Mouse (Mus musculus) hindbrain, embryonic 13.5 days (tissue): ENCODE data around the gene Tex30. TPM values are rescaled to one million over a fixed set of nuclear protein-coding genes. Genes with fewer than 3 reads are reported as not detected.
"Not testable (repeated sequence)": the region's sequence is repeated elsewhere in the genome, so short reads cannot be mapped to it uniquely, and the experiment has no call there.

Source experiments
- ATAC-seq: fragments of 200-750 bp; cut with Nextera tagmentation; 2 replicates; pipeline ENCODE4 v1.8.0; 2017; ENCODE audit warnings: moderate TSS enrichment; ENCODE audit not compliant: low FRiP score
- H3K27ac ChIP-seq: fragments of 300-500 bp; sonication (generic); 2 replicates; pipeline ENCODE4 v1.5.1; 2015; ENCODE audit warnings: inconsistent platforms, mild to moderate bottlenecking, moderate library complexity
- H3K27me3 ChIP-seq: fragments of 300-500 bp; sonication (generic); 2 replicates; pipeline ENCODE4 v1.6.1; 2015; ENCODE audit warnings: mild to moderate bottlenecking, inconsistent platforms
- H3K36me3 ChIP-seq: fragments of 300-500 bp; sonication (generic); 2 replicates; pipeline ENCODE4 v1.6.1; 2015; ENCODE audit warnings: mild to moderate bottlenecking, inconsistent platforms
- H3K4me1 ChIP-seq: fragments of 300-500 bp; sonication (generic); replicated peaks from 2 replicates; pipeline ENCODE4 v1.6.1; 2015; ENCODE audit warnings: inconsistent platforms
- H3K4me2 ChIP-seq: fragments of 300-500 bp; sonication (generic); 2 replicates; pipeline ENCODE4 v1.6.1; 2015; ENCODE audit warnings: inconsistent platforms, mild to moderate bottlenecking, moderate library complexity
- H3K4me3 ChIP-seq: fragments of 300-500 bp; sonication (generic); 2 replicates; pipeline ENCODE4 v1.5.1; 2015; ENCODE audit warnings: mild to moderate bottlenecking, inconsistent platforms
- H3K9ac ChIP-seq: fragments of 300-500 bp; sonication (generic); 2 replicates; pipeline ENCODE4 v1.6.1; 2015; ENCODE audit warnings: mild to moderate bottlenecking, inconsistent platforms
- H3K9me3 ChIP-seq: fragments of 300-500 bp; sonication (generic); 2 replicates; pipeline ENCODE4 v1.6.1; 2016; ENCODE audit warnings: inconsistent platforms
- WGBS: fragments of 180-500 bp; shearing (Covaris S2); methylation state at CpG from one replicate; pipeline ENCODE4 v1.1.7; 2015; 5-methylcytosine and 5-hydroxymethylcytosine counted together
- polyA plus RNA-seq: library from polyadenylated mRNA; unstranded; fragments of >200 nt; fragmentation: Nextera tagmentation; extraction: Ambion mirVana; gene quantifications from 2 replicates; pipeline ENCODE4 v1.2.1, GENCODE M21; 2015

The Tex30 gene
- polyA plus RNA-seq, 1 experiment from 2014 or later: 51.7 TPM

DNA sequence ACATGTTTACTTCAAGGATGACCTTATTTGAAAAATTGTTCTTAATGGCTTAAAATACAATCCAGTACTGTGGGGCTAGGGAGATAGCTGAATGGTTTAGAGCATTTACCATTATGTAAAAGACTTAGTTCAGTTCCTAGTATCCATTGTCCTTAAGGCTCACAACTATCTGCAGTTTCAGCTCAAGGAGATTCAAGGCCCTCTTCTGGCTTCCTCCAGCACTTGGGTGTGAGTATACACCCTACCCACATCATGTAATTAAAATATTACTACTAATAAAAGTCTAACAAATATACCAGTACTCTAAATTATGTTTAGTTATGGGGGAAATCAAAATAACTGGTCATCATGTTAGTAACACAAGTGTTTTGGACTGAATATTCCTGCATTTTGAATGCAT, 15.3 kb upstream of the Tex30 start:
- no peaks in the 10 kb centered on the region for H3K9me3 ChIP-seq
- H3K4me1 ChIP-seq: peaks cover 28% of the 10 kb centered on the region
- H3K9ac ChIP-seq: no peak overlapping the region
- H3K36me3 ChIP-seq: peaks cover 22% of the 10 kb centered on the region
- no peak for ATAC-seq
- H3K27ac ChIP-seq: no peak overlapping the region
- peak overlapping the region; percentile 83 for H3K4me2 ChIP-seq
- peak overlapping the region; percentile 22 for H3K4me3 ChIP-seq
- no peaks in the 10 kb centered on the region for H3K27me3 ChIP-seq

GRCm38 (mm10) chr1:44102939-44103338, 698 bp upstream of the Tex30 start:
- Histone ChIP-seq H3K36me3 (peaks cover 15% of the 10 kb centered on the region), H3K27ac (no peak overlapping the region), H3K9me3 (no peaks in the 10 kb centered on the region), H3K4me2 (peak overlapping the region; percentile 71), H3K4me1 (peaks cover 12% of the 10 kb centered on the region), H3K9ac (peak overlapping the region; percentile 77; the same call in 1 of the 2 replicates), H3K27me3 (no peaks in the 10 kb centered on the region), H3K4me3 (peak overlapping the region; percentile 82)
- ATAC-seq: no peak
- 12% methylated on average over 5 of the region's 5 CpGs for WGBS

DNA sequence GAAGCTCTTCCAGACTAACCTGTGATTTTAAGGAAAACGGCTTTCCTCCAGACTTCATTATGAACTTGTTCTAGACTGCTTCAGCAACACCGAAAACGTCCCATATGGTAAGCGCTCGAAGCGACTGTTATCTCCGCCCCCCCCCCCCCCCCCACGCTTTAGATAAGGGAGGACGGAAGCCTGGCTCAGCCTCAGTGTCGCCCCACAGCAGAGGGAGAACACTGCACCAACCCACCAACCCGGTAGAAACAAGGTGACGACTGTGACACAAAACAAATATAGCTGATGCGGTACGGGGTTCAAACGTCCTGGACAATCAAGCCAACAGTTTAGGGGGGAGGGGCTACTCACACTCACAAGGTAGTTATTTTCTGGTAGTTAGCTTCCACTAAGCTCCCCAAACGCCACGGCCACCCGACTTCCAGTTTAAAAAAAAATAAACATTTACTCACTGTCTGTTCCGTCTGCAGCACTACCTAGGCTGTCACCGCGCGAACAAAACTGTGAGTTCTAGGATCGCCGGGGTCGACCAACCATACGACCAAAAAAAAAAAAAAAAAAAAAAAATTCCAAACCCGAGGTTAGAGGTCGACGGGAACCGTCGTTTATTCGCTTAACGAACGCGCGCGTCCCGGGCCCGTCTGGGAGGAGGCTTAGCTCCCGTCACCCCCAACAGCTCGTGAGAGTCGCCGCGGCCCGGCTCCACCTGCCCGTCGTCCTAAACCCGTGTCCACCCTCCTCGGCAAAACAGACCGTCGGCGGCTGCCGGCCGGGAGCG, 604 bp downstream of the Tex30 start:
- Histone ChIP-seq H3K4me1 (peaks cover 12% of the 10 kb centered on the region), H3K36me3 (peaks cover 20% of the 10 kb centered on the region), H3K27me3 (no peaks in the 10 kb centered on the region), H3K9ac (peak overlapping the region; percentile 77), H3K4me3 (peak overlapping the region; percentile 82), H3K4me2 (peak overlapping the region; percentile 71), H3K27ac (peak overlapping the region; percentile 91), H3K9me3 (no peaks in the 10 kb centered on the region)
- ATAC-seq: peak; percentile 87
- under 1% methylated on average over 55 of the region's 55 CpGs for WGBS

- WGBS: 0% methylated on average over 1 of the region's 1 CpGs
- no peaks in the 10 kb centered on the region for H3K9me3 ChIP-seq
- no peak overlapping the region for H3K27ac ChIP-seq
- H3K4me2 ChIP-seq: no peak overlapping the region
- H3K9ac ChIP-seq: no peak overlapping the region
- H3K4me1 ChIP-seq: no peaks in the 10 kb centered on the region
- H3K4me3 ChIP-seq: no peak overlapping the region
- H3K27me3 ChIP-seq: no peaks in the 10 kb centered on the region
- no peaks in the 10 kb centered on the region for H3K36me3 ChIP-seq
- ATAC-seq: no peak
Observed at GRCm38 (mm10) chr1:44064625-44065024, 37.6 kb downstream of the Tex30 start.

DNA sequence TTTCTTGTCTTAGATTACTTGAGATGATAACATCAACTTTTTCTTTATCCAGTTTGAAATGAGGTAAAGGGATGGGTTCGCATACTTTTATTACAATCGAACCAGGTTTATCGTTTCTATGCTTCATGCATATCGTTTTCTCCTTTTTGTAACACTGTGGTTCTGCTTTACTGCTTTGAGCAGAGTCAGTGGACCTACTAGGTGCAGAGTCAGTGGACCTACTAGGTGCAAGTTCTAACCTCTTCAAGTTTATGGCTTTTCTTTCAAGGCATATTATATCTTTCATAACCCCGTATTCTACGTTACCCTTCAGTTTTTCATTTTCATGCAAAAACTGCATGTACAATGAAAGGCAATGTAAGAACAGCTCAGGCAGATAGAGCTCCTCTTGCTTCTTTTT, 38.8 kb downstream of the Tex30 start:
- no peak for ATAC-seq
- Histone ChIP-seq H3K4me3 (no peak overlapping the region), H3K4me2 (no peak overlapping the region), H3K9me3 (no peaks in the 10 kb centered on the region), H3K27me3 (no peaks in the 10 kb centered on the region), H3K9ac (no peak overlapping the region), H3K4me1 (no peaks in the 10 kb centered on the region), H3K27ac (no peak overlapping the region), H3K36me3 (no peaks in the 10 kb centered on the region)
- 93% methylated on average over 6 of the region's 6 CpGs for WGBS

DNA sequence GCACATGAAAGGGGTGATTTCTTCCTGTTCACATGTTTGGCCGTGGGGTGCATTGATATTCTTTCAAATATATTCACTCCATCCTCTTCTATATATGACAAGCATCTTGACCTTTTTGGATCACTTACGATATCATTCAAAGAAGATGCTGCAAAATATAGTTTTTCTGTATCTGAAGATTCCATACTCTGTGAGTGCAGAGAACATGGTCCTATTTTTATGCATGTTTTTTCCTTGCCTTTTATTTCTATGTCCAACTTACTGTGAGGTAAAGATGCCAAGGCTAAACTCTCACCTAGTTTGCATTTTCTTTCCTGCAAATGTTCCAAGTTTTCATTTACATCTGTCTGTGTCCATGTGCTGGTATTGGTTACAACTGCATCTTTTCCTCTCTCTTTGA, 40.4 kb downstream of the Tex30 start, which contains the start of gene Gm8251:
Gene Gm8251, minus strand, starts transcription at position 101 of the 400 bp plus-strand sequence.
- no peak within 1 kb of the TSS for H3K9ac ChIP-seq
- WGBS: 94% methylated on average over 2 of the region's 2 CpGs
- ATAC-seq: no peak

DNA sequence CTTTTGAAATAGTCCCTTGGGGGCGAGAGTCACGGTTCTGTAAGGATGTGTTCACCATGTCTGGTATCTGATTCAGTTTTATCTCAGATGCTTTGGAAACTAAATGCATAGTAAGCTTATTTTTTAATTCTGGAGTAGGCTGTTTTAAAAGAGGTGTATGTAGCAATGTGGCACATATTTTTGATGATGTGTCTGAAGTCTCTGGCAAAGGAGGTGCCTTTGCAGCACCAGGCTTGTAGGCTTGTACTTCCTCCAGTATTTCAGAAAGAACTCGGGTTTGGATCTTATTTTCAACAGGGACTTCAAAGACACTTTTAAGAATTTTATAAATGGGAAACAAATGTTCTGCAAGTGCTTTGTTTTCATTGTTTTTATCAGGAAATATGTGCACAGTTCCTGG, 44.4 kb downstream of the Tex30 start:
- no peak for ATAC-seq
- 87% methylated on average over 3 of the region's 3 CpGs for WGBS
- no peak overlapping the region for H3K4me2 ChIP-seq

More for the DNA sequence above, 40.4 kb downstream of the Tex30 start, which contains the start of gene Gm8251:
- no peaks in the 10 kb centered on the region for H3K9me3 ChIP-seq
- H3K4me3 ChIP-seq: no peak within 1 kb of the TSS
- H3K4me1 ChIP-seq: no peaks in the 10 kb centered on the region
- H3K27ac ChIP-seq: no peak within 1 kb of the TSS
- H3K4me2 ChIP-seq: no peak within 1 kb of the TSS
- H3K36me3 ChIP-seq: no peaks in the 10 kb centered on the region
- no peaks in the 10 kb centered on the region for H3K27me3 ChIP-seq

GRCm38 (mm10) chr1:44046556-44046955, 55.7 kb downstream of the Tex30 start:
- Histone ChIP-seq H3K27me3 (no peaks in the 10 kb centered on the region), H3K9ac (no peak overlapping the region), H3K27ac (no peak overlapping the region), H3K9me3 (no peaks in the 10 kb centered on the region), H3K36me3 (no peaks in the 10 kb centered on the region), H3K4me2 (no peak overlapping the region), H3K4me3 (no peak overlapping the region), H3K4me1 (0 out of 2 replicates have a peak, but pooled peaks cover 5% of the 10 kb centered on the region)
- 80% methylated on average over 2 of the region's 2 CpGs for WGBS
- ATAC-seq: no peak

More for the DNA sequence above, 44.4 kb downstream of the Tex30 start:
- H3K27me3 ChIP-seq: no peaks in the 10 kb centered on the region
- no peak overlapping the region for H3K4me3 ChIP-seq
- H3K4me1 ChIP-seq: no peaks in the 10 kb centered on the region
- no peaks in the 10 kb centered on the region for H3K9me3 ChIP-seq
- no peak overlapping the region for H3K27ac ChIP-seq
- H3K9ac ChIP-seq: no peak overlapping the region
- H3K36me3 ChIP-seq: no peaks in the 10 kb centered on the region

- H3K9me3 ChIP-seq, H3K27ac ChIP-seq, H3K9ac ChIP-seq, H3K27me3 ChIP-seq, H3K4me3 ChIP-seq, H3K4me2 ChIP-seq, ATAC-seq, H3K4me1 ChIP-seq, H3K36me3 ChIP-seq: not testable (repeated sequence)
- WGBS: 92% methylated on average over 5 of the region's 5 CpGs
Observed at GRCm38 (mm10) chr1:44045689-44046088, 56.6 kb downstream of the Tex30 start.

DNA sequence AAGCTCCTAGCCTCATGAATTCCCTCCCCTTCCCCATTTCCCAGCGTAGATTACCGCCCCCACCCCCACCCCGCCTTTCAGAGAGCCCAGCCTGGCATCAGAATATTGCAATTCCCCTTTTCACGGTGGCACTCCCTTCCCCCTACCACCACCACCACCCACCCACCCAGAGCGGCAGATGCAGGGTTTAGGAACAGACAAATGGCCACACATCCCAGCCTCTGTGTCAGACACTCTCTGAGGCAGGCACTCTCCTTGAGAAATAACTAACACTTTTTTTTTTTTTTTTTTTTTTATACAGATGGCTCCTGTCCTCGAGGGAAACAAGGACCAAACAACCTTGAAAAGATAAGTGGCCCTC, 59.7 kb downstream of the Tex30 start:
- Histone ChIP-seq H3K9ac (peak overlapping the region; percentile 71), H3K4me3 (peak overlapping the region; percentile 46), H3K4me1 (0 out of 2 replicates have a peak, but pooled peaks cover 5% of the 10 kb centered on the region), H3K36me3 (no peaks in the 10 kb centered on the region), H3K9me3 (no peaks in the 10 kb centered on the region), H3K27ac (no peak overlapping the region), H3K4me2 (peak overlapping the region; percentile 73), H3K27me3 (no peaks in the 10 kb centered on the region)
- WGBS: 4% methylated on average over 6 of the region's 6 CpGs
- peak; percentile 80 for ATAC-seq

DNA sequence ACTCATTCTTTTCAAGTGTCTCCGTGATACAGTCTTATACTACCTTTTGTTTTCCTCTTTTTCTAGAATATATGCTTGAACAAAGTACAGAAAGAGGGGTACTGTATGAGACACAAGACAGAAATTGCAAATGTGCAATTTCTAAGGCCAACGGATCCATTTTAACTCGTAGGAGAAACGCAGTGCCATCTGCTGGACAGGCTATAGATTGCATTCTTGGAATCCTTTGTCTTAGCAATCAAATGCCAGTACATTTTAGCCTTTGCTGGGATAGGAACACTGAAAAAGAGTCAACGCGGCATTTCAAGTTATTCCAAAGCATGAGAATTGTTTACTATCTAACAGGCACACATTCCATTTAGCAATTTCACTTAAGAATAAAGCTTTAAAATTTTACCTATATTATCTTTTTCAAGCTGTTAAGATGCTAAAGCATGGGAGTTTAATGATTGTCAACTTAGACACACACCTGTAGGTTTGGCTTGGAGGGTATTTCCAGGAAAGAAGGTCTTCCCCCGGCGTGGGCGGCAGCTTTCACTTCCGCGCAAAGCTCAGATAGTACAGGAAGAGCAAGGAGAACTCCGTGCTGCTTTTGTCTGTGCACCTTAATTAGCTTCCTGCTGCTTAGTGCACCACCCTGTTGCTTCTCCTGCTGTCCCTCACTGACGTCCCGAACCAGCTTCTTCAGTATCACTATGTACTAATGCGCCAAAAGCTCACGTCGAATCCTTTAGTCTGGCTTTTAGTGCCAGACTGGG, 60.3 kb downstream of the Tex30 start:
- no peaks in the 10 kb centered on the region for H3K9me3 ChIP-seq
- no peak overlapping the region for H3K27ac ChIP-seq
- ATAC-seq: peak; percentile 82
- H3K27me3 ChIP-seq: no peaks in the 10 kb centered on the region
- peak overlapping the region; percentile 46 for H3K4me3 ChIP-seq
- H3K4me2 ChIP-seq: peak overlapping the region; percentile 73
- H3K36me3 ChIP-seq: no peaks in the 10 kb centered on the region
- H3K9ac ChIP-seq: peak overlapping the region; percentile 71
- 1% methylated on average over 17 of the region's 17 CpGs for WGBS
- H3K4me1 ChIP-seq: 0 out of 2 replicates have a peak, but pooled peaks cover 5% of the 10 kb centered on the region
